Mouse (Mus musculus): ENCODE data around the gene Ldb2.

- TF ChIP-seq CTCF (IDR thresholded peaks at IDR 0.05; ENCODE audit: low read depth): no peak
- TF ChIP-seq EP300 (IDR thresholded peaks at IDR 0.05; ENCODE audit: low read depth): no peak
These were observed 212.9 kb downstream of the Ldb2 start for GRCm38 (mm10) chr5:44586571-44586970.
